25 mouse cellular contexts compared by ENCODE assay signal in genomic region chr3:152179285-152179684, GRCm38 (mm10). TPM values are rescaled to one million over a fixed set of nuclear protein-coding genes. Genes with fewer than 3 reads are reported as not detected.
DNase-seq lines count a peak whose midpoint lies in the region; ATAC-seq lines count a peak whose summit lies in the region.
"Had no signal": no experiment of that assay in that cellular context is flagged by ENCODE, and none has a peak within 500 bp of the region (broad histone marks: within the 10 kb centered on the region; RNA-seq: fewer than 3 reads in every experiment).

No protein-coding gene starts in this region.

- H3K4me3 ChIP-seq in neural tube, embryonic 15.5 days (replicated peaks) = no peak overlapping the region
- H3K4me3 ChIP-seq in limb, embryonic 11.5 days (ENCODE audit: low read depth, low read length) = no peak overlapping the region
- H3K4me3 ChIP-seq in stomach, embryonic 16.5 days (replicated peaks; ENCODE audit: low read length) = no peak overlapping the region
- H3K4me3 ChIP-seq: forebrain, embryonic 13.5 days; heart, embryonic 12.5 days; hindbrain, embryonic 13.5 days had no signal

- H3K4me1 ChIP-seq in neural tube, embryonic 15.5 days = no peaks in the 10 kb centered on the region
- H3K4me1 ChIP-seq in limb, embryonic 11.5 days (ENCODE audit: control insufficient read depth, insufficient read depth, low read length) = peaks cover 6% of the 10 kb centered on the region; the same call in 1 of the 2 replicates
- no peaks in the 10 kb centered on the region for H3K4me1 ChIP-seq in stomach, embryonic 16.5 days (ENCODE audit: control insufficient read depth, insufficient read depth, low read length)
- H3K4me1 ChIP-seq: forebrain, embryonic 13.5 days; hindbrain, embryonic 13.5 days had no signal

- DNase-seq in heart, adult 11 months = peak; percentile 84
- no peak for DNase-seq in heart, adult 9 months (ENCODE audit: low spot score in 2 of 2)
- peak; percentile 24 for DNase-seq in neural tube, embryonic 10.5 days (ENCODE audit: extremely low spot score, low spot score)
- DNase-seq in limb, embryonic 11.5 days (ENCODE audit: low spot score) = peak; percentile 74
- DNase-seq in lung, postnatal 36 days = no peak
- no peak for DNase-seq in lung, postnatal 25 days (ENCODE audit: low spot score)
- DNase-seq: adrenal gland, adult 2 months; cerebellum, adult 8-10 months; cerebellum, postnatal 25 days; gastrocnemius, postnatal 25 days; heart, adult 18-20 months; heart, postnatal 4 days; lung, adult 18-20 months; midbrain, embryonic 14.5 days; right cerebral cortex, adult 18-20 months had no signal

- H3K9ac ChIP-seq in neural tube, embryonic 15.5 days (replicated peaks) = no peak overlapping the region
- H3K9ac ChIP-seq in limb, embryonic 11.5 days (ENCODE audit: low read length) = no peak overlapping the region
- H3K9ac ChIP-seq in stomach, embryonic 16.5 days (ENCODE audit: low read length) = no peak overlapping the region
- H3K9ac ChIP-seq: forebrain, embryonic 13.5 days; heart, embryonic 12.5 days; hindbrain, embryonic 13.5 days had no signal

- no peak overlapping the region for H3K4me2 ChIP-seq in neural tube, embryonic 15.5 days
- H3K4me2 ChIP-seq in limb, embryonic 11.5 days (ENCODE audit: low read depth, severe bottlenecking) = no peak overlapping the region
- no peak overlapping the region for H3K4me2 ChIP-seq in stomach, embryonic 16.5 days (ENCODE audit: low read depth, low read length)
- H3K4me2 ChIP-seq: forebrain, embryonic 13.5 days; heart, embryonic 12.5 days; hindbrain, embryonic 13.5 days; liver, embryonic 11.5 days had no signal

- WGBS in neural tube, embryonic 15.5 days = 24% methylated on average over 1 of the region's 1 CpGs
- 4% methylated on average over 1 of the region's 1 CpGs for WGBS in limb, embryonic 11.5 days
- WGBS in stomach, embryonic 16.5 days = 25% methylated on average over 1 of the region's 1 CpGs

- H3K27ac ChIP-seq in neural tube, embryonic 15.5 days (replicated peaks) = no peak overlapping the region
- no peak overlapping the region; the same call in 1 of the 2 replicates for H3K27ac ChIP-seq in limb, embryonic 11.5 days (replicated peaks; ENCODE audit: low read depth, low read length)
- H3K27ac ChIP-seq in stomach, embryonic 16.5 days (ENCODE audit: low read length) = no peak overlapping the region
- H3K27ac ChIP-seq: forebrain, embryonic 13.5 days; hindbrain, embryonic 13.5 days; kidney, postnatal 0 days had no signal

- no peaks in the 10 kb centered on the region for H3K27me3 ChIP-seq in neural tube, embryonic 15.5 days (replicated peaks)
- no peaks in the 10 kb centered on the region for H3K27me3 ChIP-seq in limb, embryonic 11.5 days (ENCODE audit: control insufficient read depth, insufficient read depth, low read length)
- H3K27me3 ChIP-seq in stomach, embryonic 16.5 days (ENCODE audit: control insufficient read depth, insufficient read depth, low read length) = no peaks in the 10 kb centered on the region
- H3K27me3 ChIP-seq: CH12.LX; forebrain, embryonic 13.5 days; heart, embryonic 12.5 days; hindbrain, embryonic 13.5 days had no signal

- H3K9me3 ChIP-seq in neural tube, embryonic 15.5 days (replicated peaks) = no peaks in the 10 kb centered on the region
- H3K9me3 ChIP-seq in limb, embryonic 11.5 days (ENCODE audit: control insufficient read depth, low read length) = no peaks in the 10 kb centered on the region
- no peaks in the 10 kb centered on the region for H3K9me3 ChIP-seq in stomach, embryonic 16.5 days (replicated peaks; ENCODE audit: control insufficient read depth, low read length)
- H3K9me3 ChIP-seq: forebrain, embryonic 13.5 days; heart, embryonic 12.5 days; hindbrain, embryonic 13.5 days had no signal

- no peak for ATAC-seq in neural tube, embryonic 15.5 days (ENCODE audit: low FRiP score)
- ATAC-seq in limb, embryonic 11.5 days (ENCODE audit: insufficient number of reproducible peaks, low FRiP score, low TSS enrichment, low read depth) = peak; percentile 85
- 0 out of 2 replicates have a peak, but pooled peaks have one; percentile 44 for ATAC-seq in stomach, embryonic 16.5 days (ENCODE audit: insufficient read depth, low FRiP score)
- ATAC-seq: activated CD4-positive, CD25-positive, alpha-beta regulatory T cell, adult 4 months; forebrain, embryonic 13.5 days; lung, postnatal 0 days had no signal

- H3K36me3 ChIP-seq in neural tube, embryonic 15.5 days = 0 out of 2 replicates have a peak, but pooled peaks cover 7% of the 10 kb centered on the region
- no peaks in the 10 kb centered on the region for H3K36me3 ChIP-seq in limb, embryonic 11.5 days (ENCODE audit: control insufficient read depth, insufficient read depth, low read length)
- H3K36me3 ChIP-seq in stomach, embryonic 16.5 days (ENCODE audit: control insufficient read depth, insufficient read depth, low read length) = 0 out of 2 replicates have a peak, but pooled peaks cover 2% of the 10 kb centered on the region

RNA-seq across cellular contexts. Expression of gene Gipc2, which starts 13.3 kb away (rescaled TPM):
- polyA plus RNA-seq in neural tube, embryonic 15.5 days (2015; fragmentation: Nextera tagmentation; extraction: Ambion mirVana) = 11.4 and 19.3 TPM in 2 replicates
- polyA plus RNA-seq in limb, embryonic 11.5 days (2014; fragmentation: Nextera tagmentation; extraction: Ambion mirVana) = 3.0 and 3.3 TPM in 2 replicates
- polyA plus RNA-seq in stomach, embryonic 16.5 days (2015; fragmentation: Nextera tagmentation; extraction: Ambion mirVana) = 56.1 and 59.9 TPM in 2 replicates
- polyA plus RNA-seq: activated CD4-positive, CD25-positive, alpha-beta regulatory T cell, adult 4 months had no signal

RNA-seq across cellular contexts. Expression of gene Dnajb4, which starts 30.8 kb away (rescaled TPM):
- 45.6 and 48.7 TPM in 2 replicates for polyA plus RNA-seq in neural tube, embryonic 15.5 days (2015; fragmentation: Nextera tagmentation; extraction: Ambion mirVana)
- 32.4 and 33.2 TPM in 2 replicates for polyA plus RNA-seq in limb, embryonic 11.5 days (2014; fragmentation: Nextera tagmentation; extraction: Ambion mirVana)
- polyA plus RNA-seq in stomach, embryonic 16.5 days (2015; fragmentation: Nextera tagmentation; extraction: Ambion mirVana) = 38.9 and 39.8 TPM in 2 replicates

RNA-seq across cellular contexts. Expression of gene Fubp1, which starts 30.9 kb away (rescaled TPM):
- polyA plus RNA-seq in neural tube, embryonic 15.5 days (2015; fragmentation: Nextera tagmentation; extraction: Ambion mirVana) = 184 and 185 TPM in 2 replicates
- 452 and 482 TPM in 2 replicates for polyA plus RNA-seq in limb, embryonic 11.5 days (2014; fragmentation: Nextera tagmentation; extraction: Ambion mirVana)
- polyA plus RNA-seq in stomach, embryonic 16.5 days (2015; fragmentation: Nextera tagmentation; extraction: Ambion mirVana) = 156 and 169 TPM in 2 replicates

Comparison
In these comparisons a context has a peak if more than half of its experiments do, and no peak if none do; other contexts are left out.
1. DNase-seq: peak in heart, adult 11 months (single experiment), neural tube, embryonic 10.5 days (single experiment) and limb, embryonic 11.5 days (single experiment); none in heart, adult 9 months (0 of 2), lung, postnatal 36 days (single experiment) and lung, postnatal 25 days (single experiment).